Mouse (Mus musculus): ENCODE results near the gene Ccnf. TPM values are rescaled to one million over a fixed set of nuclear protein-coding genes. Genes with fewer than 3 reads are reported as not detected.

Gene Ccnf
- total and polyA plus RNA-seq, 3 experiments: 34.5 to 73.9 TPM; not detected in 1

GRCm38 (mm10) chr17:24173423-24173822 is 77.9 kb downstream of the Ccnf start:
- Histone ChIP-seq H3K27me3 (ENCODE audit: control insufficient read depth in 1 of 2, insufficient read depth in 2 of 2, low read length in 2 of 2) (no peaks in the 10 kb centered on the region), H3K9ac (ENCODE audit: control insufficient read depth, low read depth, low read length, poor library complexity, severe bottlenecking) (no peak overlapping the region), H3K27ac (ENCODE audit: control insufficient read depth, low read depth, low read length) (no peak overlapping the region), H3K4me3 (ENCODE audit: control insufficient read depth in 1 of 2, insufficient read depth in 1 of 2, low read depth in 2 of 2, low read length in 2 of 2) (no peak overlapping the region), H3K9me3 (replicated peaks; ENCODE audit: insufficient read depth, low read length) (no peaks in the 10 kb centered on the region), H3K79me2 (ENCODE audit: control insufficient read depth, insufficient read depth, low read length, poor library complexity) (peaks cover 15% of the 10 kb centered on the region), H3K36me3 (ENCODE audit: control insufficient read depth in 1 of 2, insufficient read depth in 2 of 2, low read length in 2 of 2) (peaks cover 0 to 20% of the 10 kb centered on the region in 2 experiments; a peak in 2 of 4 replicates), H3K4me1 (ENCODE audit: control insufficient read depth in 1 of 2, insufficient read depth in 2 of 2, low read length in 2 of 2) (peaks cover 11 to 23% of the 10 kb centered on the region in 2 experiments)
- TF ChIP-seq MYC (IDR thresholded peaks at IDR 0.05; ENCODE audit: low read depth, low read length) (0 out of 2 replicates have a peak, but pooled peaks have one; percentile 24), HCFC1 (IDR thresholded peaks at IDR 0.05; ENCODE audit: low read depth, low read length) (peak; percentile 38; the same call in 1 of the 2 replicates), ZMIZ1 (IDR thresholded peaks at IDR 0.05; ENCODE audit: low read depth, low read length) (peak; percentile 34; the same call in 1 of the 2 replicates), CTCF (IDR thresholded peaks at IDR 0.05 in 2 of 3, conservative IDR thresholded peaks at IDR 0.05 in 1 of 3; ENCODE audit: control insufficient read depth in 1 of 3, insufficient read depth in 1 of 3, low read depth in 2 of 3, low read length in 3 of 3, poor library complexity in 1 of 3, severe bottlenecking in 1 of 3) (peak; percentile 79 to 97 (median 94)), ETS1 (IDR thresholded peaks at IDR 0.05; ENCODE audit: low read depth, low read length) (0 out of 2 replicates have a peak, but pooled peaks have one; percentile 8), MEF2A (IDR thresholded peaks at IDR 0.05; ENCODE audit: extremely low read depth, insufficient replicate concordance, low read depth, low read length, poor library complexity, severe bottlenecking) (no peak), TBP (IDR thresholded peaks at IDR 0.05; ENCODE audit: low read depth, low read length) (0 out of 2 replicates have a peak, but pooled peaks have one; percentile 28), SMC3 (IDR thresholded peaks at IDR 0.05; ENCODE audit: low read depth, low read length) (peak; percentile 89), USF1 (IDR thresholded peaks at IDR 0.05; ENCODE audit: low read depth, low read length) (no peak), SIN3A (IDR thresholded peaks at IDR 0.05; ENCODE audit: low read length) (peak; percentile 67), KAT2A (conservative IDR thresholded peaks at IDR 0.05; ENCODE audit: low read depth, low read length) (no peak), RAD21 (IDR thresholded peaks at IDR 0.05; ENCODE audit: low read depth, low read length) (peak; percentile 91), ZC3H11A (IDR thresholded peaks at IDR 0.05; ENCODE audit: low read depth, low read length) (peak; percentile 81)
- peak; percentile 86 for DNase-seq (ENCODE audit: low read depth, low spot score)

Other genes with a start within 250 kb of the Ccnf start
- not detected in 2 replicates for gene Prss27, start 213.3 kb downstream of the Ccnf start, total RNA-seq (2012; rRNA removed)
- not detected for gene Prss27, start 213.3 kb downstream of the Ccnf start, polyA plus RNA-seq (2012; ENCODE audit: insufficient read depth in 1 of 2, insufficient read length in 2 of 2, low read depth in 1 of 2, low replicate concordance in 2 of 2, missing spikeins in 1 of 2)
- gene Kctd5, start 178.0 kb downstream of the Ccnf start, total RNA-seq (2012; rRNA removed): 19.3 and 20.2 TPM in 2 replicates
- gene Kctd5, start 178.0 kb downstream of the Ccnf start, polyA plus RNA-seq (2012; ENCODE audit: insufficient read depth in 1 of 2, insufficient read length in 2 of 2, low read depth in 1 of 2, low replicate concordance in 2 of 2, missing spikeins in 1 of 2): 10 to 100 TPM in 1 of 2 experiments, not detected in 1; 33.2 TPM
- 19.0 and 19.3 TPM in 2 replicates for gene Pdpk1, start 100.6 kb downstream of the Ccnf start, total RNA-seq (2012; rRNA removed)
- gene Pdpk1, start 100.6 kb downstream of the Ccnf start, polyA plus RNA-seq (2012; ENCODE audit: insufficient read depth in 1 of 2, insufficient read length in 2 of 2, low read depth in 1 of 2, low replicate concordance in 2 of 2, missing spikeins in 1 of 2): 10 to 100 TPM; 18.3 to 26.9 TPM
- 11.4 and 15.9 TPM in 2 replicates for gene Amdhd2, start 87.7 kb downstream of the Ccnf start, total RNA-seq (2012; rRNA removed)
- 10 to 100 TPM in 1 of 2 experiments, not detected in 1; 36.1 TPM for gene Amdhd2, start 87.7 kb downstream of the Ccnf start, polyA plus RNA-seq (2012; ENCODE audit: insufficient read depth in 1 of 2, insufficient read length in 2 of 2, low read depth in 1 of 2, low replicate concordance in 2 of 2, missing spikeins in 1 of 2)
- 58.4 and 59.3 TPM in 2 replicates for gene Atp6v0c, start 81.8 kb downstream of the Ccnf start, total RNA-seq (2012; rRNA removed)
- 100 to 1,000 TPM; 125 to 515 TPM for gene Atp6v0c, start 81.8 kb downstream of the Ccnf start, polyA plus RNA-seq (2012; ENCODE audit: insufficient read depth in 1 of 2, insufficient read length in 2 of 2, low read depth in 1 of 2, low replicate concordance in 2 of 2, missing spikeins in 1 of 2)
- 21.8 and 24.3 TPM in 2 replicates for gene Tbc1d24, start 45.9 kb downstream of the Ccnf start, total RNA-seq (2012; rRNA removed)
- gene Tbc1d24, start 45.9 kb downstream of the Ccnf start, polyA plus RNA-seq (2012; ENCODE audit: insufficient read depth in 1 of 2, insufficient read length in 2 of 2, low read depth in 1 of 2, low replicate concordance in 2 of 2, missing spikeins in 1 of 2): 10 to 100 TPM; 27.3 to 34.2 TPM
- 1.7 and 2.7 TPM in 2 replicates for gene Ntn3, start 42.0 kb downstream of the Ccnf start, total RNA-seq (2012; rRNA removed)
- 1 to 10 TPM in 1 of 2 experiments, not detected in 1; 2.5 TPM for gene Ntn3, start 42.0 kb downstream of the Ccnf start, polyA plus RNA-seq (2012; ENCODE audit: insufficient read depth in 1 of 2, insufficient read length in 2 of 2, low read depth in 1 of 2, low replicate concordance in 2 of 2, missing spikeins in 1 of 2)
- gene Tedc2, start 30.6 kb downstream of the Ccnf start, total RNA-seq (2012; rRNA removed): 18.5 and 22.6 TPM in 2 replicates
- 10 to 100 TPM in 1 of 2 experiments, not detected in 1; 24.6 TPM for gene Tedc2, start 30.6 kb downstream of the Ccnf start, polyA plus RNA-seq (2012; ENCODE audit: insufficient read depth in 1 of 2, insufficient read length in 2 of 2, low read depth in 1 of 2, low replicate concordance in 2 of 2, missing spikeins in 1 of 2)
- gene Abca17, start 99.6 kb upstream of the Ccnf start, total RNA-seq (2012; rRNA removed): 0.04 and 0.07 TPM in 2 replicates
- gene Abca17, start 99.6 kb upstream of the Ccnf start, polyA plus RNA-seq (2012; ENCODE audit: insufficient read depth in 1 of 2, insufficient read length in 2 of 2, low read depth in 1 of 2, low replicate concordance in 2 of 2, missing spikeins in 1 of 2): under 1 TPM in 1 of 2 experiments, not detected in 1; 0.03 TPM
- gene Abca3, start 100.5 kb upstream of the Ccnf start, total RNA-seq (2012; rRNA removed): 27.3 and 32.4 TPM in 2 replicates
- 10 to 100 TPM; 36.6 to 37.1 TPM for gene Abca3, start 100.5 kb upstream of the Ccnf start, polyA plus RNA-seq (2012; ENCODE audit: insufficient read depth in 1 of 2, insufficient read length in 2 of 2, low read depth in 1 of 2, low replicate concordance in 2 of 2, missing spikeins in 1 of 2)
- gene Rnps1, start 163.1 kb upstream of the Ccnf start, total RNA-seq (2012; rRNA removed): 156 and 167 TPM in 2 replicates
- 100 to 1,000 TPM in 1 of 2 experiments, not detected in 1; 282 TPM for gene Rnps1, start 163.1 kb upstream of the Ccnf start, polyA plus RNA-seq (2012; ENCODE audit: insufficient read depth in 1 of 2, insufficient read length in 2 of 2, low read depth in 1 of 2, low replicate concordance in 2 of 2, missing spikeins in 1 of 2)
- gene Eci1, start 175.2 kb upstream of the Ccnf start, total RNA-seq (2012; rRNA removed): 54.4 and 65.6 TPM in 2 replicates
- gene Eci1, start 175.2 kb upstream of the Ccnf start, polyA plus RNA-seq (2012; ENCODE audit: insufficient read depth in 1 of 2, insufficient read length in 2 of 2, low read depth in 1 of 2, low replicate concordance in 2 of 2, missing spikeins in 1 of 2): 10 to 100 TPM in 1 of 2 experiments, not detected in 1; 48.6 TPM
- 0.49 and 0.62 TPM in 2 replicates for gene Dnase1l2, start 191.6 kb upstream of the Ccnf start, total RNA-seq (2012; rRNA removed)
- 1 to 10 TPM in 1 of 2 experiments, not detected in 1; 1.8 TPM for gene Dnase1l2, start 191.6 kb upstream of the Ccnf start, polyA plus RNA-seq (2012; ENCODE audit: insufficient read depth in 1 of 2, insufficient read length in 2 of 2, low read depth in 1 of 2, low replicate concordance in 2 of 2, missing spikeins in 1 of 2)
- 24.3 and 26.0 TPM in 2 replicates for gene E4f1, start 218.8 kb upstream of the Ccnf start, total RNA-seq (2012; rRNA removed)
- 10 to 100 TPM in 1 of 2 experiments, not detected in 1; 37.1 TPM for gene E4f1, start 218.8 kb upstream of the Ccnf start, polyA plus RNA-seq (2012; ENCODE audit: insufficient read depth in 1 of 2, insufficient read length in 2 of 2, low read depth in 1 of 2, low replicate concordance in 2 of 2, missing spikeins in 1 of 2)
- gene Pgp, start 218.9 kb upstream of the Ccnf start, total RNA-seq (2012; rRNA removed): 16.6 and 19.3 TPM in 2 replicates
- gene Pgp, start 218.9 kb upstream of the Ccnf start, polyA plus RNA-seq (2012; ENCODE audit: insufficient read depth in 1 of 2, insufficient read length in 2 of 2, low read depth in 1 of 2, low replicate concordance in 2 of 2, missing spikeins in 1 of 2): 10 to 100 TPM in 1 of 2 experiments, not detected in 1; 55.0 TPM
- 1.1 and 2.0 TPM in 2 replicates for gene Bricd5, start 222.4 kb upstream of the Ccnf start, total RNA-seq (2012; rRNA removed)
- gene Bricd5, start 222.4 kb upstream of the Ccnf start, polyA plus RNA-seq (2012; ENCODE audit: insufficient read depth in 1 of 2, insufficient read length in 2 of 2, low read depth in 1 of 2, low replicate concordance in 2 of 2, missing spikeins in 1 of 2): under 1 TPM in 1 of 2 experiments, not detected in 1; 0.82 TPM
- 28.5 and 35.4 TPM in 2 replicates for gene Mlst8, start 227.6 kb upstream of the Ccnf start, total RNA-seq (2012; rRNA removed)
- 10 to 100 TPM in 1 of 2 experiments, not detected in 1; 57.3 TPM for gene Mlst8, start 227.6 kb upstream of the Ccnf start, polyA plus RNA-seq (2012; ENCODE audit: insufficient read depth in 1 of 2, insufficient read length in 2 of 2, low read depth in 1 of 2, low replicate concordance in 2 of 2, missing spikeins in 1 of 2)
- 0.04 and 0.07 TPM in 2 replicates for gene Caskin1, start 237.1 kb upstream of the Ccnf start, total RNA-seq (2012; rRNA removed)
- under 1 TPM in 1 of 2 experiments, not detected in 1; 0.38 TPM for gene Caskin1, start 237.1 kb upstream of the Ccnf start, polyA plus RNA-seq (2012; ENCODE audit: insufficient read depth in 1 of 2, insufficient read length in 2 of 2, low read depth in 1 of 2, low replicate concordance in 2 of 2, missing spikeins in 1 of 2)